In genomic region chr19:53216761-53217538, GRCm38 (mm10) we compare ENCODE assay signal across 16 mouse cellular contexts.
DNase-seq lines count a peak whose midpoint lies in the region; ATAC-seq lines count a peak whose summit lies in the region.
"Had no signal": no experiment of that assay in that cellular context is flagged by ENCODE, and none has a peak within 500 bp of the region (broad histone marks: within the 10 kb centered on the region; RNA-seq: fewer than 3 reads in every experiment).

No protein-coding gene starts in this region.

- no peak for DNase-seq in heart, adult 9 months (ENCODE audit: low spot score in 2 of 2)
- peak; percentile 36 for DNase-seq in thymus, postnatal 14 days
- no peak for DNase-seq in thymus, adult 18-20 months
- peak; percentile 70 for DNase-seq in induced T-regulatory cell, adult 2 months (ENCODE audit: low read depth)
- no peak for DNase-seq in kidney, postnatal 36 days
- DNase-seq in c-Kit-positive CD71-positive TER-119-positive erythroid progenitor cells, embryonic 14.5 days (ENCODE audit: low spot score), result no peak
- DNase-seq in adipocyte (ENCODE audit: low spot score), result no peak
- DNase-seq: cerebellum, postnatal 10 days; gastrocnemius, postnatal 10 days had no signal

- peak overlapping the region; percentile 68; the same call in 1 of the 2 replicates for H3K27ac ChIP-seq in heart, embryonic 12.5 days (ENCODE audit: poor library complexity, severe bottlenecking)
- H3K27ac ChIP-seq: embryonic facial prominence, embryonic 12.5 days; hindbrain, embryonic 15.5 days; kidney, embryonic 15.5 days; limb, embryonic 12.5 days; midbrain, embryonic 12.5 days had no signal

- H3K27me3 ChIP-seq in heart, embryonic 12.5 days (replicated peaks), result no peaks in the 10 kb centered on the region
- H3K27me3 ChIP-seq: embryonic facial prominence, embryonic 12.5 days; hindbrain, embryonic 15.5 days; kidney, embryonic 15.5 days; limb, embryonic 12.5 days; midbrain, embryonic 12.5 days had no signal

- no peak overlapping the region for H3K4me3 ChIP-seq in heart, embryonic 12.5 days
- H3K4me3 ChIP-seq: embryonic facial prominence, embryonic 12.5 days; hindbrain, embryonic 15.5 days; kidney, embryonic 15.5 days; limb, embryonic 12.5 days; midbrain, embryonic 12.5 days had no signal

- H3K9ac ChIP-seq in heart, embryonic 12.5 days, result no peak overlapping the region
- H3K9ac ChIP-seq: embryonic facial prominence, embryonic 12.5 days; hindbrain, embryonic 15.5 days; kidney, embryonic 15.5 days; limb, embryonic 12.5 days; midbrain, embryonic 12.5 days had no signal

- H3K9me3 ChIP-seq in heart, embryonic 12.5 days (replicated peaks), result no peaks in the 10 kb centered on the region
- H3K9me3 ChIP-seq: embryonic facial prominence, embryonic 12.5 days; hindbrain, embryonic 15.5 days; kidney, embryonic 15.5 days; limb, embryonic 12.5 days; midbrain, embryonic 12.5 days had no signal

- H3K4me2 ChIP-seq in heart, embryonic 12.5 days, result no peak overlapping the region
- H3K4me2 ChIP-seq: embryonic facial prominence, embryonic 12.5 days; hindbrain, embryonic 15.5 days; kidney, embryonic 15.5 days; limb, embryonic 12.5 days; midbrain, embryonic 12.5 days had no signal

- ATAC-seq in heart, embryonic 12.5 days (ENCODE audit: insufficient number of reproducible peaks, low FRiP score), result no peak
- ATAC-seq: lung, postnatal 0 days had no signal

- peaks cover 31% of the 10 kb centered on the region for H3K36me3 ChIP-seq in heart, embryonic 12.5 days
- H3K36me3 ChIP-seq: hindbrain, embryonic 15.5 days; midbrain, embryonic 12.5 days had no signal

- peaks cover 53% of the 10 kb centered on the region for H3K4me1 ChIP-seq in heart, embryonic 12.5 days (replicated peaks)
- H3K4me1 ChIP-seq: embryonic facial prominence, embryonic 12.5 days; hindbrain, embryonic 15.5 days; kidney, embryonic 15.5 days; midbrain, embryonic 12.5 days had no signal

- WGBS in heart, embryonic 12.5 days, result 72% methylated on average over 18 of the region's 18 CpGs

Comparison
In these comparisons a context has a peak if more than half of its experiments do, and no peak if none do; other contexts are left out.
1. DNase-seq: peak in thymus, postnatal 14 days (single experiment) and induced T-regulatory cell, adult 2 months (single experiment); none in heart, adult 9 months (0 of 2), thymus, adult 18-20 months (0 of 2), kidney, postnatal 36 days (0 of 2), c-Kit-positive CD71-positive TER-119-positive erythroid progenitor cells, embryonic 14.5 days (single experiment) and adipocyte (single experiment).